Mouse (Mus musculus) stomach, postnatal 0 days (tissue): ENCODE data around the gene Gp2. TPM values are rescaled to one million over a fixed set of nuclear protein-coding genes. Genes with fewer than 3 reads are reported as not detected.

Source experiments
- ATAC-seq: fragments of 200-750 bp; cut with Nextera tagmentation; 2 replicates; pipeline ENCODE4 v1.8.0; 2017; ENCODE audit not compliant: low FRiP score, low TSS enrichment
- DNase-seq: peaks from one replicate; pipeline ENCODE4 v3.0.0-alpha.2; 2016; ENCODE audit warnings: low spot score
- H3K27ac ChIP-seq: fragments of 300-500 bp; sonication (generic); replicated peaks from 2 replicates; pipeline ENCODE4 v1.5.1; 2014; ENCODE audit warnings: mild to moderate bottlenecking, control low read depth
- H3K27me3 ChIP-seq: fragments of 300-500 bp; sonication (generic); 2 replicates; pipeline ENCODE4 v1.6.1; 2014; ENCODE audit warnings: low read length; ENCODE audit not compliant: control insufficient read depth, insufficient read depth
- H3K36me3 ChIP-seq: fragments of 300-500 bp; sonication (generic); 2 replicates; pipeline ENCODE4 v1.6.1; 2014; ENCODE audit warnings: low read length, mixed read lengths; ENCODE audit not compliant: control insufficient read depth, insufficient read depth
- H3K4me1 ChIP-seq: fragments of 300-500 bp; sonication (generic); replicated peaks from 2 replicates; pipeline ENCODE4 v1.6.1; 2014; ENCODE audit warnings: antibody characterized with exemption; ENCODE audit not compliant: control insufficient read depth, insufficient read depth
- H3K4me2 ChIP-seq: fragments of 300-500 bp; sonication (generic); replicated peaks from 2 replicates; pipeline ENCODE4 v1.6.1; 2014; ENCODE audit warnings: low read depth, mild to moderate bottlenecking, control low read depth, moderate library complexity
- H3K4me3 ChIP-seq: fragments of 300-500 bp; sonication (generic); 2 replicates; pipeline ENCODE4 v1.5.1; 2014; ENCODE audit warnings: low read depth, low read length, control low read depth
- H3K9ac ChIP-seq: fragments of 300-500 bp; sonication (generic); 2 replicates; pipeline ENCODE4 v1.6.1; 2014; ENCODE audit warnings: mild to moderate bottlenecking, low read length, control low read depth, mixed read lengths
- H3K9me3 ChIP-seq: fragments of 300-500 bp; sonication (generic); 2 replicates; pipeline ENCODE4 v1.6.1; 2016; ENCODE audit warnings: low read length; ENCODE audit not compliant: control insufficient read depth
- CTCF ChIP-seq: IDR thresholded peaks from 2 replicates; pipeline ENCODE4 v1.5.1; 2016; ENCODE audit warnings: antibody characterized with exemption, low read depth, mild to moderate bottlenecking, moderate library complexity
- EP300 ChIP-seq: optimal IDR thresholded peaks from 2 replicates; pipeline ENCODE3; 2016; ENCODE audit warnings: antibody characterized with exemption
- WGBS: fragments of 180-500 bp; shearing (Covaris S2); extraction: QIAGEN DNeasy Blood & Tissue Kit; methylation state at CpG from one replicate; pipeline ENCODE4 v1.1.7; 2014; 5-methylcytosine and 5-hydroxymethylcytosine counted together
- polyA plus RNA-seq: library from polyadenylated mRNA; unstranded; fragments of >200 nt; fragmentation: Nextera tagmentation; extraction: Ambion mirVana; gene quantifications from 2 replicates; pipeline ENCODE4 v1.2.1, GENCODE M21; 2015

Gp2 gene
- 0.05 and 0.07 TPM in 2 replicates for polyA plus RNA-seq

- H3K9me3 ChIP-seq = no peaks in the 10 kb centered on the region
- no peak for ATAC-seq
- no peaks in the 10 kb centered on the region for H3K4me1 ChIP-seq
- no peak for TF ChIP-seq CTCF
- TF ChIP-seq EP300 = no peak
- WGBS = 74% methylated on average over 6 of the region's 6 CpGs
- H3K4me2 ChIP-seq = no peak within 1 kb of the TSS
- H3K36me3 ChIP-seq = no peaks in the 10 kb centered on the region
- H3K9ac ChIP-seq = no peak within 1 kb of the TSS
- H3K4me3 ChIP-seq = no peak within 1 kb of the TSS
- no peak within 1 kb of the TSS for H3K27ac ChIP-seq
- DNase-seq = no peak
- H3K27me3 ChIP-seq = no peaks in the 10 kb centered on the region
Observed at GRCm38 (mm10) chr7:119459185-119459584, at the start of gene Gp2. Gp2 (minus strand) TSS chr7:119459285.

GRCm38 (mm10) chr7:119490041-119490780 lies 31.1 kb upstream of the Gp2 start:
- Histone ChIP-seq H3K4me2 (no peak overlapping the region), H3K9ac (no peak overlapping the region), H3K9me3 (no peaks in the 10 kb centered on the region), H3K27ac (no peak overlapping the region), H3K4me1 (no peaks in the 10 kb centered on the region), H3K4me3 (no peak overlapping the region), H3K27me3 (no peaks in the 10 kb centered on the region), H3K36me3 (no peaks in the 10 kb centered on the region)
- TF ChIP-seq EP300 (no peak), CTCF (no peak)
- DNase-seq (no peak), ATAC-seq (no peak)
- 74% methylated on average over 4 of the region's 4 CpGs for WGBS

GRCm38 (mm10) chr7:119486683-119487082 lies 27.6 kb upstream of the Gp2 start:
- no peak overlapping the region for H3K9ac ChIP-seq
- H3K4me2 ChIP-seq = no peak overlapping the region
- H3K4me1 ChIP-seq = no peaks in the 10 kb centered on the region
- H3K27ac ChIP-seq = no peak overlapping the region
- H3K27me3 ChIP-seq = no peaks in the 10 kb centered on the region
- TF ChIP-seq EP300 (no peak), CTCF (no peak)
- 86% methylated on average over 5 of the region's 5 CpGs for WGBS
- no peak for ATAC-seq
- H3K9me3 ChIP-seq = no peaks in the 10 kb centered on the region
- H3K36me3 ChIP-seq = no peaks in the 10 kb centered on the region
- DNase-seq = no peak
- no peak overlapping the region for H3K4me3 ChIP-seq

GRCm38 (mm10) chr7:119484154-119484553 lies 25.1 kb upstream of the Gp2 start:
- no peak overlapping the region for H3K4me2 ChIP-seq
- no peaks in the 10 kb centered on the region for H3K9me3 ChIP-seq
- no peak overlapping the region for H3K4me3 ChIP-seq
- H3K27me3 ChIP-seq = no peaks in the 10 kb centered on the region
- 76% methylated on average over 4 of the region's 4 CpGs for WGBS
- H3K4me1 ChIP-seq = no peaks in the 10 kb centered on the region
- DNase-seq (no peak), ATAC-seq (no peak)
- H3K27ac ChIP-seq = no peak overlapping the region
- H3K9ac ChIP-seq = no peak overlapping the region
- no peaks in the 10 kb centered on the region for H3K36me3 ChIP-seq
- TF ChIP-seq CTCF = no peak

- Histone ChIP-seq H3K27me3 (no peaks in the 10 kb centered on the region), H3K4me3 (no peak within 1 kb of the TSS), H3K9me3 (no peaks in the 10 kb centered on the region), H3K4me2 (no peak within 1 kb of the TSS), H3K4me1 (no peaks in the 10 kb centered on the region), H3K9ac (no peak within 1 kb of the TSS), H3K27ac (no peak within 1 kb of the TSS), H3K36me3 (no peaks in the 10 kb centered on the region)
- no peak for TF ChIP-seq EP300
- TF ChIP-seq CTCF = no peak
- no peak for DNase-seq
- no peak for ATAC-seq
Observed at GRCm38 (mm10) chr7:119479256-119479655, 20.2 kb upstream of the Gp2 start, which contains the start of gene Umod. Umod (minus strand) TSS chr7:119479282.
